Mouse (Mus musculus) adrenal gland, adult 2 months (tissue): ENCODE results near the gene Gpank1. TPM values are rescaled to one million over a fixed set of nuclear protein-coding genes. Genes with fewer than 3 reads are reported as not detected.

Experiments used
- DNase-seq: peaks from one replicate; pipeline ENCODE4 v3.0.0; 2021
- polyA plus RNA-seq: library from polyadenylated mRNA; depleted of rRNA; stranded (reverse); fragments of >200 nt; gene quantifications from 2 replicates; pipeline ENCODE4 v1.2.3, GENCODE M21; 2012; rRNA removed
- total RNA-seq, 2 experiments: library from RNA; stranded (reverse); gene quantifications; 2 replicates each; pipeline ENCODE4 v1.2.3; 2021

Gene Gpank1
- total and polyA plus RNA-seq, 3 experiments = 12.4 to 15.8 (median 12.8) TPM

GRCm38 (mm10) chr17:35159638-35160037 lies 38.4 kb downstream of the Gpank1 start:
- DNase-seq = no peak

- no peak for DNase-seq
These were observed 40.2 kb downstream of the Gpank1 start for GRCm38 (mm10) chr17:35161421-35161820.

- DNase-seq = no peak
These were observed 40.9 kb downstream of the Gpank1 start for GRCm38 (mm10) chr17:35162121-35162520.

- DNase-seq = peak; percentile 57
These were observed 41.5 kb downstream of the Gpank1 start for GRCm38 (mm10) chr17:35162730-35163129.

GRCm38 (mm10) chr17:35163326-35164081 lies 42.2 kb downstream of the Gpank1 start:
- DNase-seq = no peak

- no peak for DNase-seq
These were observed 42.9 kb downstream of the Gpank1 start for GRCm38 (mm10) chr17:35164218-35164567.

GRCm38 (mm10) chr17:35164568-35165450 lies 43.6 kb downstream of the Gpank1 start, which contains the start of gene Prrc2a:
Gene Prrc2a, minus strand, starts transcription at chr17:35164897.
- DNase-seq = peak; percentile 98

- no peak for DNase-seq
These were observed 44.3 kb downstream of the Gpank1 start for GRCm38 (mm10) chr17:35165451-35166155.

- DNase-seq = no peak
These were observed 45.2 kb downstream of the Gpank1 start for GRCm38 (mm10) chr17:35166352-35167035.

GRCm38 (mm10) chr17:35167794-35168193 lies 46.5 kb downstream of the Gpank1 start:
- no peak for DNase-seq

GRCm38 (mm10) chr17:35168541-35169207 lies 47.4 kb downstream of the Gpank1 start:
- DNase-seq = no peak

- DNase-seq = no peak
These were observed 51.4 kb downstream of the Gpank1 start for GRCm38 (mm10) chr17:35172445-35173234.

- DNase-seq = no peak
These were observed 52.1 kb downstream of the Gpank1 start for GRCm38 (mm10) chr17:35173329-35173728.

Other genes starting within 250 kb of the Gpank1 start
Only the 30 nearest of the 42 such genes appear.
- 10 to 100 TPM; 32.9 to 45.8 TPM for gene Lsm2, start 139.6 kb upstream of the Gpank1 start, total RNA-seq
- gene Lsm2, start 139.6 kb upstream of the Gpank1 start, polyA plus RNA-seq = 82.4 and 84.8 TPM in 2 replicates
- 10 to 100 TPM; 57.9 to 60.2 TPM for gene Vars, start 120.5 kb upstream of the Gpank1 start, total RNA-seq
- 178 and 214 TPM in 2 replicates for gene Vars, start 120.5 kb upstream of the Gpank1 start, polyA plus RNA-seq
- gene Vwa7, start 104.9 kb upstream of the Gpank1 start, total RNA-seq = under 1 TPM; 0.26 to 0.55 TPM
- 0.97 and 1.8 TPM in 2 replicates for gene Vwa7, start 104.9 kb upstream of the Gpank1 start, polyA plus RNA-seq
- gene Sapcd1, start 93.4 kb upstream of the Gpank1 start, total RNA-seq = under 1 TPM in 1 of 2 experiments, not detected in 1; 0.79 TPM
- 0.83 and 2.0 TPM in 2 replicates for gene Sapcd1, start 93.4 kb upstream of the Gpank1 start, polyA plus RNA-seq
- gene Msh5, start 74.7 kb upstream of the Gpank1 start, total RNA-seq = under 1 TPM; 0.75 to 0.93 TPM
- gene Msh5, start 74.7 kb upstream of the Gpank1 start, polyA plus RNA-seq = 1.3 and 1.7 TPM in 2 replicates
- gene Clic1, start 71.5 kb upstream of the Gpank1 start, total RNA-seq = 100 to 1,000 TPM in 1 of 2 experiments, 10 to 100 TPM in 1; 80.8 to 136 TPM
- 62.2 and 64.1 TPM in 2 replicates for gene Clic1, start 71.5 kb upstream of the Gpank1 start, polyA plus RNA-seq
- gene Ddah2, start 62.4 kb upstream of the Gpank1 start, total RNA-seq = 10 to 100 TPM in 1 of 2 experiments, 1 to 10 TPM in 1; 7.2 to 26.6 TPM
- gene Ddah2, start 62.4 kb upstream of the Gpank1 start, polyA plus RNA-seq = 25.9 and 35.6 TPM in 2 replicates
- gene Ly6g6c, start 56.1 kb upstream of the Gpank1 start, total RNA-seq = not detected
- not detected in 2 replicates for gene Ly6g6c, start 56.1 kb upstream of the Gpank1 start, polyA plus RNA-seq
- gene Mpig6b, start 55.3 kb upstream of the Gpank1 start, total RNA-seq = not detected
- gene Mpig6b, start 55.3 kb upstream of the Gpank1 start, polyA plus RNA-seq = 0.06 TPM in 1 of 2 replicates, not detected in the other
- not detected for gene Ly6g6e, start 44.6 kb upstream of the Gpank1 start, total RNA-seq
- gene Ly6g6e, start 44.6 kb upstream of the Gpank1 start, polyA plus RNA-seq = 0.21 and 0.34 TPM in 2 replicates
- under 1 TPM in 1 of 2 experiments, not detected in 1; 0.45 TPM for gene Ly6g6d, start 43.4 kb upstream of the Gpank1 start, total RNA-seq
- gene Ly6g6d, start 43.4 kb upstream of the Gpank1 start, polyA plus RNA-seq = 0.57 and 1.1 TPM in 2 replicates
- gene Ly6g6f, start 35.8 kb upstream of the Gpank1 start, total RNA-seq = not detected
- gene Ly6g6f, start 35.8 kb upstream of the Gpank1 start, polyA plus RNA-seq = not detected in 2 replicates
- gene Abhd16a, start 32.2 kb upstream of the Gpank1 start, total RNA-seq = 10 to 100 TPM; 71.8 to 95.8 TPM
- 219 and 291 TPM in 2 replicates for gene Abhd16a, start 32.2 kb upstream of the Gpank1 start, polyA plus RNA-seq
- gene Ly6g5c, start 13.2 kb upstream of the Gpank1 start, total RNA-seq = not detected
- gene Ly6g5c, start 13.2 kb upstream of the Gpank1 start, polyA plus RNA-seq = not detected in 2 replicates
- under 1 TPM; 0.23 to 0.35 TPM for gene Ly6g5b, start 6.0 kb upstream of the Gpank1 start, total RNA-seq
- gene Ly6g5b, start 6.0 kb upstream of the Gpank1 start, polyA plus RNA-seq = 0.42 and 0.52 TPM in 2 replicates
- gene Csnk2b, start 598 bp downstream of the Gpank1 start, total RNA-seq = 100 to 1,000 TPM; 212 to 337 TPM
- 358 and 360 TPM in 2 replicates for gene Csnk2b, start 598 bp downstream of the Gpank1 start, polyA plus RNA-seq
- gene D17H6S53E, start 4.9 kb downstream of the Gpank1 start, total RNA-seq = 10 to 100 TPM; 23.4 to 32.0 TPM
- gene D17H6S53E, start 4.9 kb downstream of the Gpank1 start, polyA plus RNA-seq = 27.7 and 45.5 TPM in 2 replicates
- under 1 TPM in 1 of 2 experiments, not detected in 1; 0.78 TPM for gene Apom, start 10.6 kb downstream of the Gpank1 start, total RNA-seq
- 0.22 TPM in 1 of 2 replicates, not detected in the other for gene Apom, start 10.6 kb downstream of the Gpank1 start, polyA plus RNA-seq
- 100 to 1,000 TPM; 389 to 403 TPM for gene Bag6, start 13.7 kb downstream of the Gpank1 start, total RNA-seq
- gene Bag6, start 13.7 kb downstream of the Gpank1 start, polyA plus RNA-seq = 433 and 470 TPM in 2 replicates
- 100 to 1,000 TPM; 205 to 258 TPM for gene Prrc2a, start 43.4 kb downstream of the Gpank1 start, total RNA-seq
- 598 and 625 TPM in 2 replicates for gene Prrc2a, start 43.4 kb downstream of the Gpank1 start, polyA plus RNA-seq
- gene Aif1, start 54.6 kb downstream of the Gpank1 start, total RNA-seq = 1 to 10 TPM; 3.4 to 6.4 TPM
- gene Aif1, start 54.6 kb downstream of the Gpank1 start, polyA plus RNA-seq = 0.30 and 0.46 TPM in 2 replicates
- 1 to 10 TPM; 5.0 to 7.6 TPM for gene Lst1, start 67.0 kb downstream of the Gpank1 start, total RNA-seq
- gene Lst1, start 67.0 kb downstream of the Gpank1 start, polyA plus RNA-seq = 3.6 and 4.6 TPM in 2 replicates
- gene Ltb, start 73.0 kb downstream of the Gpank1 start, total RNA-seq = 1 to 10 TPM; 1.8 to 7.7 TPM
- 5.8 and 8.5 TPM in 2 replicates for gene Ltb, start 73.0 kb downstream of the Gpank1 start, polyA plus RNA-seq
- under 1 TPM; 0.35 to 0.52 TPM for gene Tnf, start 80.6 kb downstream of the Gpank1 start, total RNA-seq
- gene Tnf, start 80.6 kb downstream of the Gpank1 start, polyA plus RNA-seq = 0.62 and 1.0 TPM in 2 replicates
- gene Lta, start 83.9 kb downstream of the Gpank1 start, total RNA-seq = under 1 TPM; 0.26 to 0.35 TPM
- gene Lta, start 83.9 kb downstream of the Gpank1 start, polyA plus RNA-seq = 0.18 and 0.33 TPM in 2 replicates
- gene Gm16181, start 99.4 kb downstream of the Gpank1 start, total RNA-seq = not detected
- 0.31 and 1.3 TPM in 2 replicates for gene Gm16181, start 99.4 kb downstream of the Gpank1 start, polyA plus RNA-seq
- gene Atp6v1g2, start 112.2 kb downstream of the Gpank1 start, total RNA-seq = 1 to 10 TPM; 5.6 to 5.7 TPM
- gene Atp6v1g2, start 112.2 kb downstream of the Gpank1 start, polyA plus RNA-seq = 7.2 and 8.5 TPM in 2 replicates
- gene Nfkbil1, start 114.3 kb downstream of the Gpank1 start, total RNA-seq = 10 to 100 TPM; 14.1 to 19.4 TPM
- 52.3 and 57.6 TPM in 2 replicates for gene Nfkbil1, start 114.3 kb downstream of the Gpank1 start, polyA plus RNA-seq
- 100 to 1,000 TPM; 192 to 200 TPM for gene Ddx39b, start 120.3 kb downstream of the Gpank1 start, total RNA-seq
- gene Ddx39b, start 120.3 kb downstream of the Gpank1 start, polyA plus RNA-seq = 164 and 180 TPM in 2 replicates
- gene H2-D1, start 141.3 kb downstream of the Gpank1 start, total RNA-seq = 100 to 1,000 TPM; 172 to 281 TPM
- 473 and 543 TPM in 2 replicates for gene H2-D1, start 141.3 kb downstream of the Gpank1 start, polyA plus RNA-seq